Mouse (Mus musculus) embryonic facial prominence, embryonic 11.5 days (tissue): ENCODE results near the gene Stxbp1. TPM values are rescaled to one million over a fixed set of nuclear protein-coding genes. Genes with fewer than 3 reads are reported as not detected.

Source experiments
- ATAC-seq: fragments of 200-750 bp; cut with Nextera tagmentation; replicated peaks from 2 replicates; pipeline ENCODE4 v1.8.0; 2017; ENCODE audit warnings: low read depth; ENCODE audit not compliant: insufficient number of reproducible peaks, low FRiP score, low TSS enrichment
- DNase-seq: peaks from one replicate; pipeline ENCODE4 v3.0.0-alpha.2; 2015; ENCODE audit warnings: low spot score
- H3K27ac ChIP-seq: fragments of 300-500 bp; sonication (generic); replicated peaks from 2 replicates; pipeline ENCODE4 v1.5.1; 2014; ENCODE audit warnings: mild to moderate bottlenecking, low read depth, low read length, control low read depth
- H3K27me3 ChIP-seq: fragments of 300-500 bp; sonication (generic); 2 replicates; pipeline ENCODE4 v1.6.1; 2014; ENCODE audit warnings: mild to moderate bottlenecking, low read length, moderate library complexity, mixed read lengths; ENCODE audit not compliant: control insufficient read depth, insufficient read depth
- H3K36me3 ChIP-seq: fragments of 300-500 bp; sonication (generic); replicated peaks from 2 replicates; pipeline ENCODE4 v1.6.1; 2014; ENCODE audit warnings: low read depth, mild to moderate bottlenecking, low read length, moderate library complexity, mixed read lengths; ENCODE audit not compliant: control insufficient read depth, insufficient read depth
- H3K4me1 ChIP-seq: fragments of 300-500 bp; sonication (generic); 2 replicates; pipeline ENCODE4 v1.6.1; 2014; ENCODE audit warnings: low read length, mixed read lengths; ENCODE audit not compliant: control insufficient read depth, insufficient read depth
- H3K4me2 ChIP-seq: fragments of 300-500 bp; sonication (generic); 2 replicates; pipeline ENCODE4 v1.6.1; 2014; ENCODE audit warnings: low read depth, mild to moderate bottlenecking, control low read depth, low read length, moderate library complexity
- H3K4me3 ChIP-seq: fragments of 300-500 bp; sonication (generic); 2 replicates; pipeline ENCODE4 v1.5.1; 2014; ENCODE audit warnings: low read depth, low read length, control low read depth
- H3K9ac ChIP-seq: fragments of 300-500 bp; sonication (generic); replicated peaks from 2 replicates; pipeline ENCODE4 v1.6.1; 2014; ENCODE audit warnings: mild to moderate bottlenecking, control low read depth, low read length
- H3K9me3 ChIP-seq: fragments of 300-500 bp; sonication (generic); replicated peaks from 2 replicates; pipeline ENCODE4 v1.6.1; 2016; ENCODE audit warnings: mild to moderate bottlenecking, low read length, inconsistent platforms, mixed read lengths; ENCODE audit not compliant: control insufficient read depth
- WGBS: fragments of 180-500 bp; shearing (Covaris S2); extraction: QIAGEN DNeasy Blood & Tissue Kit; methylation state at CpG from one replicate; pipeline ENCODE4 v1.1.7; 2014; 5-methylcytosine and 5-hydroxymethylcytosine counted together
- polyA plus RNA-seq: library from polyadenylated mRNA; unstranded; fragments of >200 nt; fragmentation: Nextera tagmentation; extraction: Ambion mirVana; gene quantifications from 2 replicates; pipeline ENCODE4 v1.2.1, GENCODE M21; 2014

The Stxbp1 gene
- polyA plus RNA-seq, 1 experiment from 2014 or later, result 22.0 TPM

- Histone ChIP-seq H3K9ac (peak overlapping the region; percentile 18; the same call in 1 of the 2 replicates), H3K4me3 (no peak overlapping the region), H3K4me1 (peaks cover 14% of the 10 kb centered on the region), H3K36me3 (no peaks in the 10 kb centered on the region), H3K27me3 (no peaks in the 10 kb centered on the region), H3K27ac (peak overlapping the region; percentile 75), H3K9me3 (no peaks in the 10 kb centered on the region), H3K4me2 (no peak overlapping the region)
- DNase-seq (peak; percentile 54), ATAC-seq (no peak; the same call in 1 of the 2 replicates)
- 15% methylated on average over 9 of the region's 9 CpGs for whole genome bisulfite sequencing
Measured at GRCm38 (mm10) chr2:32888029-32888428, 41.0 kb upstream of the Stxbp1 start.

- Histone ChIP-seq H3K9me3 (no peaks in the 10 kb centered on the region), H3K4me3 (no peak overlapping the region), H3K27me3 (no peaks in the 10 kb centered on the region), H3K27ac (peak overlapping the region; percentile 63; the same call in 1 of the 2 replicates), H3K9ac (no peak overlapping the region), H3K4me2 (no peak overlapping the region), H3K36me3 (no peaks in the 10 kb centered on the region), H3K4me1 (peaks cover 26% of the 10 kb centered on the region)
- peak; percentile 58 for DNase-seq
- WGBS, result 21% methylated on average over 7 of the region's 7 CpGs
- ATAC-seq, result no peak
Measured at GRCm38 (mm10) chr2:32884745-32885144, 37.7 kb upstream of the Stxbp1 start.

- no peak overlapping the region; the same call in 1 of the 2 replicates for H3K27ac ChIP-seq
- ATAC-seq (no peak; the same call in 1 of the 2 replicates), DNase-seq (peak; percentile 40)
- H3K36me3 ChIP-seq, result no peaks in the 10 kb centered on the region
- H3K4me3 ChIP-seq, result no peak overlapping the region
- WGBS, result 45% methylated on average over 12 of the region's 21 CpGs
- no peaks in the 10 kb centered on the region for H3K27me3 ChIP-seq
- H3K4me1 ChIP-seq, result peaks cover 22% of the 10 kb centered on the region
- no peak overlapping the region for H3K4me2 ChIP-seq
- no peak overlapping the region for H3K9ac ChIP-seq
- no peaks in the 10 kb centered on the region for H3K9me3 ChIP-seq
Measured at GRCm38 (mm10) chr2:32882283-32883043, 35.4 kb upstream of the Stxbp1 start.

GRCm38 (mm10) chr2:32881723-32882122 is 34.7 kb upstream of the Stxbp1 start:
- peak overlapping the region; percentile 16; the same call in 1 of the 2 replicates for H3K27ac ChIP-seq
- no peak for ATAC-seq
- H3K4me2 ChIP-seq, result no peak overlapping the region
- DNase-seq, result no peak
- H3K27me3 ChIP-seq, result no peaks in the 10 kb centered on the region
- peaks cover 22% of the 10 kb centered on the region for H3K4me1 ChIP-seq
- no peaks in the 10 kb centered on the region for H3K9me3 ChIP-seq
- H3K36me3 ChIP-seq, result no peaks in the 10 kb centered on the region
- WGBS, result 32% methylated on average over 3 of the region's 3 CpGs
- no peak overlapping the region for H3K9ac ChIP-seq
- no peak overlapping the region for H3K4me3 ChIP-seq

GRCm38 (mm10) chr2:32881054-32881453 is 34.0 kb upstream of the Stxbp1 start:
- Histone ChIP-seq H3K4me1 (peaks cover 22% of the 10 kb centered on the region), H3K4me3 (no peak overlapping the region), H3K9me3 (no peaks in the 10 kb centered on the region), H3K4me2 (no peak overlapping the region), H3K27me3 (no peaks in the 10 kb centered on the region), H3K36me3 (no peaks in the 10 kb centered on the region), H3K27ac (peak overlapping the region; percentile 16; the same call in 1 of the 2 replicates), H3K9ac (peak overlapping the region; percentile 28)
- ATAC-seq (no peak), DNase-seq (no peak)
- 30% methylated on average over 6 of the region's 6 CpGs for WGBS

GRCm38 (mm10) chr2:32879593-32879992 is 32.5 kb upstream of the Stxbp1 start:
- 0 out of 2 replicates have a peak overlapping the region, but pooled peaks have one; percentile 0 for H3K27ac ChIP-seq
- DNase-seq (no peak), ATAC-seq (no peak)
- no peaks in the 10 kb centered on the region for H3K9me3 ChIP-seq
- H3K4me2 ChIP-seq, result 0 out of 2 replicates have a peak overlapping the region, but pooled peaks have one; percentile 3
- H3K36me3 ChIP-seq, result no peaks in the 10 kb centered on the region
- H3K27me3 ChIP-seq, result no peaks in the 10 kb centered on the region
- no peak overlapping the region for H3K4me3 ChIP-seq
- H3K4me1 ChIP-seq, result peaks cover 25% of the 10 kb centered on the region
- 79% methylated on average over 5 of the region's 5 CpGs for WGBS
- H3K9ac ChIP-seq, result no peak overlapping the region

GRCm38 (mm10) chr2:32878396-32878795 is 31.4 kb upstream of the Stxbp1 start:
- Histone ChIP-seq H3K9me3 (no peaks in the 10 kb centered on the region), H3K36me3 (no peaks in the 10 kb centered on the region), H3K27me3 (no peaks in the 10 kb centered on the region), H3K4me3 (0 out of 2 replicates have a peak overlapping the region, but pooled peaks have one; percentile 76), H3K4me1 (peaks cover 25% of the 10 kb centered on the region), H3K9ac (peak overlapping the region; percentile 32; the same call in 1 of the 2 replicates), H3K27ac (no peak overlapping the region), H3K4me2 (peak overlapping the region; percentile 19; the same call in 1 of the 2 replicates)
- WGBS, result 41% methylated on average over 3 of the region's 3 CpGs
- ATAC-seq (no peak), DNase-seq (no peak)

- no peaks in the 10 kb centered on the region for H3K36me3 ChIP-seq
- no peak for DNase-seq
- peaks cover 25% of the 10 kb centered on the region for H3K4me1 ChIP-seq
- peak overlapping the region; percentile 76 for H3K4me3 ChIP-seq
- no peaks in the 10 kb centered on the region for H3K9me3 ChIP-seq
- 47% methylated on average over 6 of the region's 6 CpGs for WGBS
- ATAC-seq, result no peak
- no peak overlapping the region for H3K27ac ChIP-seq
- H3K4me2 ChIP-seq, result peak overlapping the region; percentile 96
- no peaks in the 10 kb centered on the region for H3K27me3 ChIP-seq
- peak overlapping the region; percentile 96 for H3K9ac ChIP-seq
Measured at GRCm38 (mm10) chr2:32877761-32878393, 30.8 kb upstream of the Stxbp1 start.
